Mouse (Mus musculus): ENCODE data around the gene Cfap65. TPM values are rescaled to one million over a fixed set of nuclear protein-coding genes. Genes with fewer than 3 reads are reported as not detected.

Cfap65 gene
- polyA plus RNA-seq, 1 experiment: 0.69 TPM

- WGBS: 3% methylated on average over 57 of the region's 57 CpGs
- Histone ChIP-seq H3K4me3 (ENCODE audit: control insufficient read depth, insufficient read depth, low read length) (no peak overlapping the region), H3K27me3 (ENCODE audit: control insufficient read depth, insufficient read depth, low read length) (peaks cover 21% of the 10 kb centered on the region), H3K27ac (ENCODE audit: control insufficient read depth, insufficient read depth, low read length) (no peak overlapping the region), H3K36me3 (ENCODE audit: control insufficient read depth, insufficient read depth, low read length) (no peaks in the 10 kb centered on the region), H3K4me1 (replicated peaks; ENCODE audit: control insufficient read depth, insufficient read depth, low read length) (no peaks in the 10 kb centered on the region)
- no peak for TF ChIP-seq CTCF (IDR thresholded peaks at IDR 0.05; ENCODE audit: borderline replicate concordance, control insufficient read depth, extremely low read depth, insufficient read depth, low read length, poor library complexity)
- no peak for TF ChIP-seq POLR2A (IDR thresholded peaks at IDR 0.05; ENCODE audit: control insufficient read depth, extremely low read depth, insufficient read depth, low read length, poor library complexity)
- no peak for DNase-seq
These were observed 50.9 kb downstream of the Cfap65 start for GRCm38 (mm10) chr1:74884196-74885141.

GRCm38 (mm10) chr1:74883441-74883840, 52.0 kb downstream of the Cfap65 start:
- no peak for DNase-seq
- peaks cover 21% of the 10 kb centered on the region for H3K27me3 ChIP-seq (ENCODE audit: control insufficient read depth, insufficient read depth, low read length)

GRCm38 (mm10) chr1:74882828-74883227, 52.6 kb downstream of the Cfap65 start:
- H3K4me1 ChIP-seq (replicated peaks; ENCODE audit: control insufficient read depth, insufficient read depth, low read length): no peaks in the 10 kb centered on the region
- TF ChIP-seq CTCF (IDR thresholded peaks at IDR 0.05; ENCODE audit: borderline replicate concordance, control insufficient read depth, extremely low read depth, insufficient read depth, low read length, poor library complexity): no peak
- TF ChIP-seq POLR2A (IDR thresholded peaks at IDR 0.05; ENCODE audit: control insufficient read depth, extremely low read depth, insufficient read depth, low read length, poor library complexity): no peak
- no peak for DNase-seq
- H3K36me3 ChIP-seq (ENCODE audit: control insufficient read depth, insufficient read depth, low read length): no peaks in the 10 kb centered on the region
- peaks cover 21% of the 10 kb centered on the region for H3K27me3 ChIP-seq (ENCODE audit: control insufficient read depth, insufficient read depth, low read length)
- no peak overlapping the region for H3K4me3 ChIP-seq (ENCODE audit: control insufficient read depth, insufficient read depth, low read length)
- no peak overlapping the region for H3K27ac ChIP-seq (ENCODE audit: control insufficient read depth, insufficient read depth, low read length)
- 13% methylated on average over 8 of the region's 8 CpGs for WGBS

More at GRCm38 (mm10) chr1:74883441-74883840, 52.0 kb downstream of the Cfap65 start:
- Histone ChIP-seq H3K36me3 (ENCODE audit: control insufficient read depth, insufficient read depth, low read length) (no peaks in the 10 kb centered on the region), H3K4me1 (replicated peaks; ENCODE audit: control insufficient read depth, insufficient read depth, low read length) (no peaks in the 10 kb centered on the region), H3K4me3 (ENCODE audit: control insufficient read depth, insufficient read depth, low read length) (no peak overlapping the region), H3K27ac (ENCODE audit: control insufficient read depth, insufficient read depth, low read length) (no peak overlapping the region)
- 24% methylated on average over 5 of the region's 5 CpGs for WGBS
- TF ChIP-seq POLR2A (IDR thresholded peaks at IDR 0.05; ENCODE audit: control insufficient read depth, extremely low read depth, insufficient read depth, low read length, poor library complexity) (no peak), CTCF (IDR thresholded peaks at IDR 0.05; ENCODE audit: borderline replicate concordance, control insufficient read depth, extremely low read depth, insufficient read depth, low read length, poor library complexity) (no peak)

DNA sequence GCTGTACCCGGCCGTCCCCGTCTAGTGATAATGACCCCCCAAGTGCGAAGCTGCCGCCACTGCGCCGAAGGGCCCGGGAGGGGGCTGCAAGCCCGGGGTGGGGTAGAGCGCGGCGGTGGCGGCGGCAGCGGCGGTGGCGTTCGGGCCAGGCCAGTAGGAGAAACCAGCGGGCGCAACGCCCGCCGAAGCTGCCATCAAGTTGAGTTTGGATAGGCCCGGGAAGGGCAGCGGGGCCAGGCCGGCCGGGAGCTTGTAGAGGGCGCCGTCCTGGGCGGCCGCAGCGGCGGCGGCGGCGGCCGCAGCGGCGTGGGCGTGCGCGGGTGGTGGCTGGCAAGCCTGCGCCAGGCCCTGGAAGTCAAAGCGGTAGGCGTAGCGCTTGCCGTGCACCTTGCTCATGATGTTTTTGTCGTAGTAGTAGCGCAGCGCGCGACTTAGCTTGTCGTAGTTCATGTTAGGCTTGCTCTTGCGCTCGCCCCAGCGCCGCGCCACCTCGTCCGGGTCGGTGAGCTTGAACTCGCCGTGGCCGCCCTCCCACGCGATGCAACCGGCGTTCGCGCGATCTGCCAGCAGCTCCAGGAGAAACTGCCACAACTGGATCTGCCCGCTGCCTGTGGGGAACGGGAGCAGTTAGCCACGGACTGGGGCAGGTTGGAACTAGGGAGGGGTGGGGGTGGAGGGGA, 53.2 kb downstream of the Cfap65 start:
- WGBS: 4% methylated on average over 74 of the region's 74 CpGs
- no peaks in the 10 kb centered on the region for H3K4me1 ChIP-seq (replicated peaks; ENCODE audit: control insufficient read depth, insufficient read depth, low read length)
- H3K4me3 ChIP-seq (ENCODE audit: control insufficient read depth, insufficient read depth, low read length): no peak overlapping the region
- TF ChIP-seq POLR2A (IDR thresholded peaks at IDR 0.05; ENCODE audit: control insufficient read depth, extremely low read depth, insufficient read depth, low read length, poor library complexity): no peak
- no peak for TF ChIP-seq CTCF (IDR thresholded peaks at IDR 0.05; ENCODE audit: borderline replicate concordance, control insufficient read depth, extremely low read depth, insufficient read depth, low read length, poor library complexity)
- no peak overlapping the region for H3K27ac ChIP-seq (ENCODE audit: control insufficient read depth, insufficient read depth, low read length)
- H3K27me3 ChIP-seq (ENCODE audit: control insufficient read depth, insufficient read depth, low read length): peaks cover 21% of the 10 kb centered on the region
- DNase-seq: no peak
- H3K36me3 ChIP-seq (ENCODE audit: control insufficient read depth, insufficient read depth, low read length): no peaks in the 10 kb centered on the region

DNA sequence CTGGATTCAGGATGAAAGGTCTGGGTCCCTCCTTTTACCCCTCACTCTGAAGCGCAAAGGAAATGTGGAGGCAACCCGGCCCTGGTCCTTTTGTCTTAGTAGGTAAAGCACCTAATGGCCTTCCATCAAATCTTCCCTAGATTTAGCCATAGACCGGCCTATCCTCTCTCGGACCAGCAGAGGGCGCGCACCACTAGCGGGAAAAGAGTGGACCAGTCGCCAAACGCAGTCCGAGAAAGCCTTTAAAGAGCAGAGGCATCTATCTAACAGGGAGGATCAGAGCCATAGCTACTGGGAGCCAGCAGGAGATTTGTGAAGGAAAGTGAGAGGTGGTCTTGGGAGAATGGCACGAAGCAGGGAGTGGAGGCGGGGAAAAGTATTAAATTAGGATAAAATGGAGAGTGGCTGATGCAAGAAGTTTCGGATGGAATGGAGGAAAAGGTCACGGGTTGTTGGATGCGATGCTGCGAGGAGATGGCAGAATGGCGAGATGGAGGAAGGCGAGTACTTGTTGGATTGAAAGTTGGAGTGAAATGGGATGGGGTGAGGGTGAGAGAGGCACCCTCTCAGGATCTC, 54.5 kb downstream of the Cfap65 start:
- H3K27me3 ChIP-seq (ENCODE audit: control insufficient read depth, insufficient read depth, low read length): peaks cover 21% of the 10 kb centered on the region
- WGBS: 12% methylated on average over 18 of the region's 18 CpGs

DNA sequence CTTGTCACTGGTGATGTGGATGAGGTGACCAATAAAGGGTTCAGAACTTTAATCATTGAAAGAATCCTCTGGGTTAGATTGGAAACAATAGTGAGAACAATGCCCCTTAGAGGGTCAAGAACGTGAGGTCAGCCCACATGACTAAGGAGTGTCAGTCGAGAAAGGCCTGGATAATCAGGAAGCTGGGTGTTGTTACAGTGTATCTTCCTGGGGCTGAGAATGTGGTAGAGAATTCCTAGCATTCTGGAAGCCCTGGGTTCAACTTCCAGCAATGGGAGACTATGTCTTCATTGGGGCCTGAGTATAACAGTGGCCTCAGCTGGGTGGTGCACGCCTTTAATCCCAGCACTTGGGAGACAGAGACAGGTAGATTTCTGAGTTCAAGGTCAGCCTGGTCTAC, 58.2 kb downstream of the Cfap65 start:
- no peak overlapping the region for H3K4me3 ChIP-seq (ENCODE audit: control insufficient read depth, insufficient read depth, low read length)
- H3K27me3 ChIP-seq (ENCODE audit: control insufficient read depth, insufficient read depth, low read length): no peaks in the 10 kb centered on the region; the same call in 1 of the 2 replicates
- no peaks in the 10 kb centered on the region for H3K4me1 ChIP-seq (replicated peaks; ENCODE audit: control insufficient read depth, insufficient read depth, low read length)
- no peak overlapping the region for H3K27ac ChIP-seq (ENCODE audit: control insufficient read depth, insufficient read depth, low read length)
- 47% methylated on average over 3 of the region's 3 CpGs for whole genome bisulfite sequencing
- DNase-seq: no peak
- no peaks in the 10 kb centered on the region for H3K36me3 ChIP-seq (ENCODE audit: control insufficient read depth, insufficient read depth, low read length)
- no peak for TF ChIP-seq CTCF (IDR thresholded peaks at IDR 0.05; ENCODE audit: borderline replicate concordance, control insufficient read depth, extremely low read depth, insufficient read depth, low read length, poor library complexity)
- no peak for TF ChIP-seq POLR2A (IDR thresholded peaks at IDR 0.05; ENCODE audit: control insufficient read depth, extremely low read depth, insufficient read depth, low read length, poor library complexity)

More for the DNA sequence above, 54.5 kb downstream of the Cfap65 start:
- Histone ChIP-seq H3K36me3 (ENCODE audit: control insufficient read depth, insufficient read depth, low read length) (no peaks in the 10 kb centered on the region), H3K27ac (ENCODE audit: control insufficient read depth, insufficient read depth, low read length) (no peak overlapping the region), H3K4me1 (replicated peaks; ENCODE audit: control insufficient read depth, insufficient read depth, low read length) (no peaks in the 10 kb centered on the region), H3K4me3 (ENCODE audit: control insufficient read depth, insufficient read depth, low read length) (no peak overlapping the region)
- peak; percentile 76; the same call in 1 of the 2 replicates for TF ChIP-seq CTCF (IDR thresholded peaks at IDR 0.05; ENCODE audit: borderline replicate concordance, control insufficient read depth, extremely low read depth, insufficient read depth, low read length, poor library complexity)
- no peak for TF ChIP-seq POLR2A (IDR thresholded peaks at IDR 0.05; ENCODE audit: control insufficient read depth, extremely low read depth, insufficient read depth, low read length, poor library complexity)
- DNase-seq: peak; percentile 48
